Mouse (Mus musculus) G1E-ER4 (cell line): ENCODE results near the gene Calr4. TPM values are rescaled to one million over a fixed set of nuclear protein-coding genes. Genes with fewer than 3 reads are reported as not detected.
A peak's percentile ranks its signal among the peaks of the same experiment; 100 is the strongest.

ENCODE experiments used
- GATA1 ChIP-seq: IDR thresholded peaks from one replicate; pipeline ENCODE4 v1.8.0; 2012; ENCODE audit warnings: low read length, inconsistent platforms
- polyA plus RNA-seq: library from polyadenylated mRNA; stranded (reverse); fragments of >175 nt; gene quantifications from 2 replicates; pipeline ENCODE4 v1.2.3, GENCODE M21; 2012

The Calr4 gene
- polyA plus RNA-seq, 1 experiment, result 0.48 TPM

GRCm38 (mm10) chr4:109224762-109225552, 9.3 kb upstream of the Calr4 start:
- no peak for TF ChIP-seq GATA1

- no peak for TF ChIP-seq GATA1
Measured at GRCm38 (mm10) chr4:109225606-109226005, 8.7 kb upstream of the Calr4 start.

- no peak for TF ChIP-seq GATA1
Measured at GRCm38 (mm10) chr4:109226071-109226470, 8.2 kb upstream of the Calr4 start.

- no peak for TF ChIP-seq GATA1
Measured at GRCm38 (mm10) chr4:109229766-109230279, 4.5 kb upstream of the Calr4 start.

GRCm38 (mm10) chr4:109234806-109235350, 593 bp downstream of the Calr4 start:
- no peak for TF ChIP-seq GATA1

GRCm38 (mm10) chr4:109236186-109236879, 2.0 kb downstream of the Calr4 start:
- TF ChIP-seq GATA1, result no peak

- TF ChIP-seq GATA1, result no peak
Measured at GRCm38 (mm10) chr4:109238428-109239268, 4.4 kb downstream of the Calr4 start.

GRCm38 (mm10) chr4:109241221-109241620, 6.9 kb downstream of the Calr4 start:
- no peak for TF ChIP-seq GATA1

- TF ChIP-seq GATA1, result no peak
Measured at GRCm38 (mm10) chr4:109241934-109242333, 7.6 kb downstream of the Calr4 start.

GRCm38 (mm10) chr4:109244506-109244905, 10.2 kb downstream of the Calr4 start:
- no peak for TF ChIP-seq GATA1

GRCm38 (mm10) chr4:109245016-109245620, 10.8 kb downstream of the Calr4 start:
- no peak for TF ChIP-seq GATA1

GRCm38 (mm10) chr4:109251605-109252004, 17.3 kb downstream of the Calr4 start:
- TF ChIP-seq GATA1, result no peak

- no peak for TF ChIP-seq GATA1
Measured at GRCm38 (mm10) chr4:109252199-109252598, 17.9 kb downstream of the Calr4 start.

- no peak for TF ChIP-seq GATA1
Measured at GRCm38 (mm10) chr4:109253664-109254151, 19.4 kb downstream of the Calr4 start.

GRCm38 (mm10) chr4:109254511-109254910, 20.2 kb downstream of the Calr4 start:
- TF ChIP-seq GATA1, result peak; percentile 54
